In the genomic region with DNA sequence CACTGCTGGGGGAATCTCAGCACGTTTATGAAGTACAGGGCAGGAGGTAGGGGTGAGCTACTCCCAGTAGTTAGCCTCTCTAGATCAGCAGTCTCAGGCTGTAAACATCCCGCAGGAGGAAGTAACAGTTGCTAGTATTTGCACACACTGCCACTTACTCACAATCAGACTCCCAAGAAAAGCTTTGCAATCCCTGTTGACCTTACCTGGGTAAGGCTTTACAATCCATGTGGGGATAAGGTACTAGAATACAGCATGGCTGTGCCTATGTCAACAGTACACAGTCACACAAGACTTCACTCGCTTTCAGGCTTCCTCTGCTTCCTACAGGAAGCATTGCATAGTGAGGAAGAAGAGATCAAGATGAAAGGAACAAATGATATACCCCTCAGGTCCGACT, we compare ENCODE assay signal across 25 mouse cellular contexts. TPM values are rescaled to one million over a fixed set of nuclear protein-coding genes. Genes with fewer than 3 reads are reported as not detected.
DNase-seq lines count a peak whose midpoint lies in the region; ATAC-seq and TF ChIP-seq lines count a peak whose summit lies in the region.
"Had no signal": no experiment of that assay in that cellular context is flagged by ENCODE, and none has a peak within 500 bp of the region (broad histone marks: within the 10 kb centered on the region; RNA-seq: fewer than 3 reads in every experiment).

No protein-coding gene starts in this region.

- no peaks in the 10 kb centered on the region for H3K9me3 ChIP-seq in lung, postnatal 0 days (ENCODE audit: low read length)
- H3K9me3 ChIP-seq in intestine, postnatal 0 days (ENCODE audit: control insufficient read depth), result no peaks in the 10 kb centered on the region
- H3K9me3 ChIP-seq: embryonic facial prominence, embryonic 10.5 days; embryonic facial prominence, embryonic 13.5 days; forebrain, embryonic 10.5 days; forebrain, embryonic 13.5 days; hindbrain, embryonic 10.5 days had no signal

- 47% methylated on average over 4 of the region's 4 CpGs for WGBS in lung, postnatal 0 days
- 44% methylated on average over 4 of the region's 4 CpGs for WGBS in lung, adult 2 months
- WGBS in intestine, postnatal 0 days, result 52% methylated on average over 4 of the region's 4 CpGs

- no peak overlapping the region for H3K9ac ChIP-seq in lung, postnatal 0 days (replicated peaks; ENCODE audit: low read depth)
- H3K9ac ChIP-seq in intestine, postnatal 0 days (ENCODE audit: low read depth, low read length), result no peak overlapping the region
- H3K9ac ChIP-seq: embryonic facial prominence, embryonic 13.5 days; forebrain, embryonic 13.5 days; hindbrain, embryonic 14.5 days had no signal

- TF ChIP-seq POLR2A in lung, adult 2 months (IDR thresholded peaks at IDR 0.05; ENCODE audit: borderline replicate concordance, extremely low read depth, low read depth, low read length), result no peak
- TF ChIP-seq POLR2A in embryonic fibroblast, embryonic 13.5 days (IDR thresholded peaks at IDR 0.05; ENCODE audit: low read depth, low read length), result no peak

- H3K4me1 ChIP-seq in lung, postnatal 0 days (ENCODE audit: insufficient read depth, low read depth, low read length), result peaks cover 1% of the 10 kb centered on the region
- peaks cover 17% of the 10 kb centered on the region for H3K4me1 ChIP-seq in lung, adult 2 months (ENCODE audit: control insufficient read depth, insufficient read depth, low read length)
- H3K4me1 ChIP-seq in embryonic fibroblast, embryonic 13.5 days (ENCODE audit: control insufficient read depth, insufficient read depth, low read length), result peaks cover 26% of the 10 kb centered on the region
- H3K4me1 ChIP-seq in intestine, postnatal 0 days (replicated peaks; ENCODE audit: control insufficient read depth, insufficient read depth, low read length), result no peaks in the 10 kb centered on the region
- H3K4me1 ChIP-seq: hindbrain, embryonic 10.5 days had no signal

- no peak overlapping the region for H3K4me2 ChIP-seq in lung, postnatal 0 days (replicated peaks; ENCODE audit: low read depth, low read length)
- H3K4me2 ChIP-seq in intestine, postnatal 0 days (replicated peaks; ENCODE audit: low read depth), result no peak overlapping the region
- H3K4me2 ChIP-seq: embryonic facial prominence, embryonic 13.5 days; forebrain, embryonic 13.5 days; heart, embryonic 11.5 days; hindbrain, embryonic 14.5 days had no signal

- ATAC-seq in lung, postnatal 0 days, result peak; percentile 87
- peak; percentile 59 for ATAC-seq in intestine, postnatal 0 days
- ATAC-seq: CD4-positive, CD25-positive, alpha-beta regulatory T cell, adult 4 months; forebrain, embryonic 13.5 days; forebrain, embryonic 16.5 days; hindbrain, postnatal 0 days had no signal

- TF ChIP-seq EP300 in lung, postnatal 0 days (IDR thresholded peaks at IDR 0.05), result no peak

- H3K27me3 ChIP-seq in lung, postnatal 0 days (replicated peaks; ENCODE audit: insufficient read depth, low read length), result no peaks in the 10 kb centered on the region
- no peaks in the 10 kb centered on the region for H3K27me3 ChIP-seq in intestine, postnatal 0 days (replicated peaks; ENCODE audit: control insufficient read depth, insufficient read depth, low read length)
- H3K27me3 ChIP-seq: embryonic facial prominence, embryonic 13.5 days; forebrain, embryonic 13.5 days had no signal

- H3K27ac ChIP-seq in lung, postnatal 0 days (ENCODE audit: low read length), result 0 out of 2 replicates have a peak overlapping the region, but pooled peaks have one; percentile 0
- peak overlapping the region; percentile 17; the same call in 1 of the 2 replicates for H3K27ac ChIP-seq in embryonic fibroblast, embryonic 13.5 days (ENCODE audit: insufficient read depth, low read length)
- no peak overlapping the region for H3K27ac ChIP-seq in intestine, postnatal 0 days (ENCODE audit: low read depth, low read length)
- H3K27ac ChIP-seq: embryonic facial prominence, embryonic 10.5 days; embryonic facial prominence, embryonic 13.5 days; forebrain, embryonic 10.5 days; forebrain, embryonic 13.5 days; hindbrain, embryonic 10.5 days; hindbrain, embryonic 14.5 days; hindbrain, postnatal 0 days had no signal

- no peak overlapping the region for H3K4me3 ChIP-seq in lung, postnatal 0 days (ENCODE audit: low read depth, low read length)
- H3K4me3 ChIP-seq in lung, adult 2 months (replicated peaks; ENCODE audit: extremely low read depth, low read depth, low read length), result no peak overlapping the region
- no peak overlapping the region for H3K4me3 ChIP-seq in embryonic fibroblast, embryonic 13.5 days (ENCODE audit: insufficient read depth, low read length)
- no peak overlapping the region for H3K4me3 ChIP-seq in intestine, postnatal 0 days (ENCODE audit: low read depth, low read length)
- H3K4me3 ChIP-seq: embryonic facial prominence, embryonic 10.5 days; embryonic facial prominence, embryonic 13.5 days; forebrain, embryonic 10.5 days; forebrain, embryonic 13.5 days; hindbrain, embryonic 10.5 days had no signal

- no peak for TF ChIP-seq CTCF in lung, postnatal 0 days (IDR thresholded peaks at IDR 0.05)
- no peak for TF ChIP-seq CTCF in lung, adult 2 months (IDR thresholded peaks at IDR 0.05; ENCODE audit: insufficient read depth, low read length)
- no peak for TF ChIP-seq CTCF in embryonic fibroblast, embryonic 13.5 days (IDR thresholded peaks at IDR 0.05; ENCODE audit: borderline replicate concordance, insufficient read depth, low read length)
- no peak for TF ChIP-seq CTCF in intestine, postnatal 0 days (IDR thresholded peaks at IDR 0.05; ENCODE audit: low read depth)

- DNase-seq in lung, postnatal 0 days (ENCODE audit: low spot score), result peak; percentile 62
- DNase-seq in lung, adult 2 months, result no peak
- DNase-seq in cerebellum, adult 9-10 months, result no peak
- DNase-seq in thymus, postnatal 10 days (ENCODE audit: low spot score in 2 of 2), result no peak
- DNase-seq: adrenal gland, adult 2 months; adrenal gland, postnatal 14 days; cerebellum, adult 11 months; cerebellum, adult 2 months; cerebellum, postnatal 10 days; cerebellum, postnatal 36 days; embryo, embryonic 11 days; gastrocnemius, postnatal 10 days; gastrocnemius, postnatal 36 days had no signal

- peaks cover 3% of the 10 kb centered on the region; the same call in 1 of the 2 replicates for H3K36me3 ChIP-seq in lung, postnatal 0 days (ENCODE audit: insufficient read depth, low read length)
- no peaks in the 10 kb centered on the region for H3K36me3 ChIP-seq in intestine, postnatal 0 days (ENCODE audit: control insufficient read depth, insufficient read depth)

RNA-seq across cellular contexts. Expression of a gene that starts 22.7 kb away (rescaled TPM):
- polyA plus RNA-seq in lung, postnatal 0 days (2015; fragmentation: Nextera tagmentation; extraction: Ambion mirVana), result 39.1 and 45.0 TPM in 2 replicates
- polyA plus RNA-seq in lung, adult 2 months (2012; rRNA removed), result 41.3 and 57.3 TPM in 2 replicates
- 58.6 and 65.5 TPM in 2 replicates for polyA plus RNA-seq in embryonic fibroblast, embryonic 13.5 days (2011; ENCODE audit: insufficient read length, low read depth, missing spikeins)
- polyA plus RNA-seq in intestine, postnatal 0 days (2015; fragmentation: Nextera tagmentation; extraction: Ambion mirVana), result 19.8 and 21.6 TPM in 2 replicates

RNA-seq across cellular contexts. Expression of a gene that starts 38.3 kb away (rescaled TPM):
- 174 and 180 TPM in 2 replicates for polyA plus RNA-seq in lung, postnatal 0 days (2015; fragmentation: Nextera tagmentation; extraction: Ambion mirVana)
- 221 and 242 TPM in 2 replicates for polyA plus RNA-seq in lung, adult 2 months (2012; rRNA removed)
- 13.2 and 15.2 TPM in 2 replicates for polyA plus RNA-seq in embryonic fibroblast, embryonic 13.5 days (2011; ENCODE audit: insufficient read length, low read depth, missing spikeins)
- polyA plus RNA-seq in intestine, postnatal 0 days (2015; fragmentation: Nextera tagmentation; extraction: Ambion mirVana), result 66.6 and 68.4 TPM in 2 replicates

RNA-seq across cellular contexts. Expression of a gene that starts 52.8 kb away (rescaled TPM):
- polyA plus RNA-seq in lung, postnatal 0 days (2015; fragmentation: Nextera tagmentation; extraction: Ambion mirVana), result 5.0 and 7.3 TPM in 2 replicates
- 3.7 and 5.5 TPM in 2 replicates for polyA plus RNA-seq in lung, adult 2 months (2012; rRNA removed)
- polyA plus RNA-seq in embryonic fibroblast, embryonic 13.5 days (2011; ENCODE audit: insufficient read length, low read depth, missing spikeins), result 24.7 and 28.7 TPM in 2 replicates
- 5.0 and 5.2 TPM in 2 replicates for polyA plus RNA-seq in intestine, postnatal 0 days (2015; fragmentation: Nextera tagmentation; extraction: Ambion mirVana)
